Mouse (Mus musculus) testis, adult 2 months (tissue): Measurements from ENCODE around the gene Limk2.

ENCODE experiments used
- CTCF ChIP-seq: fragments of 200-500 bp; IDR thresholded peaks from 2 replicates; pipeline ENCODE4 v1.5.1; 2012; ENCODE audit warnings: low read depth, mild to moderate bottlenecking, inconsistent platforms, low read length, moderate library complexity; ENCODE audit not compliant: control insufficient read depth, insufficient read depth, insufficient replicate concordance
- POLR2A ChIP-seq: fragments of 200-500 bp; IDR thresholded peaks from 2 replicates; pipeline ENCODE4 v1.6.1; 2012; ENCODE audit warnings: low read depth, mild to moderate bottlenecking, inconsistent platforms, low read length, moderate library complexity; ENCODE audit not compliant: control insufficient read depth

- TF ChIP-seq CTCF (peak; percentile 68; the same call in 1 of the 2 replicates), POLR2A (no peak)
Measured at GRCm38 (mm10) chr11:3314148-3314547, 94.8 kb downstream of the Limk2 start.
